Mouse (Mus musculus) forebrain, embryonic 11.5 days (tissue): Measurements from ENCODE around the gene Lactbl1. TPM values are rescaled to one million over a fixed set of nuclear protein-coding genes. Genes with fewer than 3 reads are reported as not detected.

Experiments
- ATAC-seq: fragments of 200-750 bp; cut with Nextera tagmentation; replicated peaks from 2 replicates; pipeline ENCODE4 v1.8.0; 2017; ENCODE audit warnings: moderate TSS enrichment; ENCODE audit not compliant: low FRiP score
- DNase-seq: peaks from one replicate; pipeline ENCODE4 v3.0.0-alpha.2; 2017; ENCODE audit warnings: low spot score
- H3K27ac ChIP-seq: fragments of 300-500 bp; sonication (generic); 2 replicates; pipeline ENCODE4 v1.5.1; 2014; ENCODE audit warnings: low read depth, low read length
- H3K27me3 ChIP-seq: fragments of 300-500 bp; sonication (generic); 2 replicates; pipeline ENCODE4 v1.6.1; 2014; ENCODE audit warnings: mild to moderate bottlenecking, low read length, mixed read lengths; ENCODE audit not compliant: control insufficient read depth, insufficient read depth
- H3K36me3 ChIP-seq: fragments of 300-500 bp; sonication (generic); 2 replicates; pipeline ENCODE4 v1.6.1; 2014; ENCODE audit warnings: mild to moderate bottlenecking, low read length, moderate library complexity, mixed read lengths; ENCODE audit not compliant: control insufficient read depth, insufficient read depth
- H3K4me1 ChIP-seq: fragments of 300-500 bp; sonication (generic); replicated peaks from 2 replicates; pipeline ENCODE4 v1.6.1; 2014; ENCODE audit warnings: low read length, mixed read lengths; ENCODE audit not compliant: control insufficient read depth, insufficient read depth
- H3K4me2 ChIP-seq: fragments of 300-500 bp; sonication (generic); 2 replicates; pipeline ENCODE4 v1.6.1; 2014; ENCODE audit warnings: low read depth, mild to moderate bottlenecking, low read length, moderate library complexity, mixed read lengths; ENCODE audit not compliant: severe bottlenecking
- H3K4me3 ChIP-seq: fragments of 300-500 bp; sonication (generic); 2 replicates; pipeline ENCODE4 v1.5.1; 2014; ENCODE audit warnings: low read depth, low read length
- H3K9ac ChIP-seq: fragments of 300-500 bp; sonication (generic); 2 replicates; pipeline ENCODE4 v1.6.1; 2014; ENCODE audit warnings: low read length
- H3K9me3 ChIP-seq: fragments of 300-500 bp; sonication (generic); 2 replicates; pipeline ENCODE4 v1.6.1; 2016; ENCODE audit warnings: low read length, mixed read lengths; ENCODE audit not compliant: control insufficient read depth
- WGBS: fragments of 180-500 bp; shearing (Covaris S2); extraction: QIAGEN DNeasy Blood & Tissue Kit; methylation state at CpG from one replicate; pipeline ENCODE4 v1.1.7; 2014; 5-methylcytosine and 5-hydroxymethylcytosine counted together
- polyA plus RNA-seq: library from polyadenylated mRNA; unstranded; fragments of >200 nt; fragmentation: Nextera tagmentation; extraction: Ambion mirVana; gene quantifications from 2 replicates; pipeline ENCODE4 v1.2.1, GENCODE M21; 2014

The Lactbl1 gene
- polyA plus RNA-seq, 1 experiment from 2014 or later: not detected

DNA sequence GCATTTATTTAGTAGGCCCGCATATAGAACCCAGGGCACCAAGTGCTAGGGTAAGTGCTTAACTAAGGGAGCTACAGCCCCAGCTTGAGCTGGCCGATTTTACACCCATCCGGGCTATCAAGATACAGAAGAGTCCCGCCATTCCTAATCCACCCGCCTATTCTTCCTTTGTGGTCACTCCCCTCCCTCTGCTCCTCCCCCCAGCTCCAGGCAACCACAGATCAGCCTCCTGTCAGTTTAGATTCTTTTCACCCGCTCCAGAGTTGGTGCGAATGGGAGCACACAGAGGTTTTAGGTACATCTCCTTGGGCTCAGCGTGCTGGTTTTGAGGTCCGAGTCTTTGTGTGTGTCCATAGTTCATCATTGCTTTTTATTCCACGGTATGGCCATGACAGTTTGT lies 16.5 kb downstream of the Lactbl1 start:
- 4% methylated on average over 10 of the region's 10 CpGs for WGBS
- Histone ChIP-seq H3K9me3 (no peaks in the 10 kb centered on the region), H3K4me1 (peaks cover 16% of the 10 kb centered on the region), H3K4me3 (no peak overlapping the region), H3K4me2 (peak overlapping the region; percentile 37; the same call in 1 of the 2 replicates), H3K36me3 (no peaks in the 10 kb centered on the region), H3K27ac (no peak overlapping the region), H3K9ac (peak overlapping the region; percentile 39), H3K27me3 (peaks cover 22% of the 10 kb centered on the region)
- ATAC-seq: peak; percentile 56; the same call in 1 of the 2 replicates
- peak; percentile 75 for DNase-seq

DNA sequence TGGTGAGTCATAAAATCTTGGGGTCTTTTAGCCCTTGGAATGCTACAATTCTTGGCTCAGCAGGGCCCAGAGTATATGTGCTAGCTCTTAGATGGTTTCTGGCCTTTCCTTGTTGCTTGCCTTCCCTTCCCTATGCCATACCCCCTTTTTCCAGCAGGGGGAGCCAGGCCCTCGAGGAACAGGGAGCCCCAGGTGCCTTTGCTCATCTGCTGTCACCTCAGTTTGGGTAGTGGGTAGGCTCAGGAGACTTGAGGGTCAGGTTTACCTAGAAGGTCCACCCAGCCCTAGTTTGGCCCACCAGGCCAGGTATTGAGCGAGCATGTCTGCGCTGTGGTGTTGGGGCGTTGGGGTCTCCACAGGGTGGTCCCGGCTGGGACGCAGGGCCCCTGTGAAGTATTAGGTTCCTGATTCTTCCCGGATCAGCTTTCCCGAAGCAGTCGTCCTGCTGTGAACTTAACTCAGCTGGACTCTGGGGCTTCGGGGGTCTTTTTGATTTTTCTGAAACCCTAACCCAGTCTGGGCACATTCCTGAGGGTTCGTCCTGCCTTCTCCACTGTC lies 26.6 kb downstream of the Lactbl1 start:
- H3K4me3 ChIP-seq: no peak overlapping the region
- H3K9me3 ChIP-seq: peaks cover 2% of the 10 kb centered on the region; the same call in 1 of the 2 replicates
- H3K27ac ChIP-seq: no peak overlapping the region
- H3K9ac ChIP-seq: no peak overlapping the region
- H3K27me3 ChIP-seq: no peaks in the 10 kb centered on the region
- ATAC-seq: peak; percentile 44
- H3K4me1 ChIP-seq: peaks cover 16% of the 10 kb centered on the region; the same call in 1 of the 2 replicates
- 15% methylated on average over 11 of the region's 11 CpGs for WGBS
- H3K4me2 ChIP-seq: peak overlapping the region; percentile 15; the same call in 1 of the 2 replicates
- H3K36me3 ChIP-seq: no peaks in the 10 kb centered on the region; the same call in 1 of the 2 replicates
- peak; percentile 92 for DNase-seq

GRCm38 (mm10) chr4:136649480-136650196 lies 27.2 kb downstream of the Lactbl1 start:
- no peak for DNase-seq
- ATAC-seq: no peak
- Histone ChIP-seq H3K27ac (no peak overlapping the region), H3K4me2 (no peak overlapping the region), H3K9me3 (peaks cover 2% of the 10 kb centered on the region; the same call in 1 of the 2 replicates), H3K27me3 (no peaks in the 10 kb centered on the region), H3K9ac (no peak overlapping the region), H3K36me3 (no peaks in the 10 kb centered on the region; the same call in 1 of the 2 replicates), H3K4me3 (no peak overlapping the region), H3K4me1 (peaks cover 16% of the 10 kb centered on the region; the same call in 1 of the 2 replicates)
- WGBS: 44% methylated on average over 13 of the region's 13 CpGs

DNA sequence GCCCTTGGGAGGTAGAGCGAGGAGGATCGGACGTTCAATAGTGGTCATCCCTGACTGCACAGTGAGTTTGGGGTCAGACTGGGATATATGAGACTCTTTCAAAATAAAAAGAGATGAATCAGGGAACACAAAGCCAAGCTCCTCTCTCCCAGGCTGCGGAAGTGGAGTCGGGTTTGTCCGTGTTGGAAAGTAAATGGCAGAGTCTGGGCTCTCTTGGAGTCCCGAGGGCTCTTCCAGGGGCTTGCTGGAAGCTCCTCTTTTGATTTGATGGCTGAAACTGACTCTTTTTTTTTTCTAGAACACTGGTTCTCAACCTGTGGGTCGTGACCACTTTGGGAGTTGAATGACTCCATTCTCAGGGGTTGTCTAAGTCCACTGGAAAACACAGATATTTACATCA lies 27.8 kb downstream of the Lactbl1 start:
- Histone ChIP-seq H3K4me2 (no peak overlapping the region), H3K27me3 (no peaks in the 10 kb centered on the region), H3K36me3 (peaks cover under 1% of the 10 kb centered on the region; the same call in 1 of the 2 replicates), H3K9me3 (peaks cover 2% of the 10 kb centered on the region; the same call in 1 of the 2 replicates), H3K27ac (no peak overlapping the region), H3K4me3 (no peak overlapping the region), H3K4me1 (peaks cover 16% of the 10 kb centered on the region; the same call in 1 of the 2 replicates), H3K9ac (no peak overlapping the region)
- no peak for DNase-seq
- no peak for ATAC-seq
- 81% methylated on average over 8 of the region's 8 CpGs for WGBS

GRCm38 (mm10) chr4:136651357-136651811 lies 29.0 kb downstream of the Lactbl1 start:
- no peak overlapping the region for H3K9ac ChIP-seq
- DNase-seq (peak; percentile 75), ATAC-seq (0 out of 2 replicates have a peak, but pooled peaks have one; percentile 7)
- 66% methylated on average over 3 of the region's 3 CpGs for WGBS
- H3K27me3 ChIP-seq: no peaks in the 10 kb centered on the region
- H3K4me3 ChIP-seq: no peak overlapping the region
- H3K36me3 ChIP-seq: peaks cover 4% of the 10 kb centered on the region; the same call in 1 of the 2 replicates
- peaks cover 2% of the 10 kb centered on the region; the same call in 1 of the 2 replicates for H3K9me3 ChIP-seq
- H3K27ac ChIP-seq: no peak overlapping the region
- H3K4me1 ChIP-seq: peaks cover 16% of the 10 kb centered on the region; the same call in 1 of the 2 replicates
- H3K4me2 ChIP-seq: no peak overlapping the region

DNA sequence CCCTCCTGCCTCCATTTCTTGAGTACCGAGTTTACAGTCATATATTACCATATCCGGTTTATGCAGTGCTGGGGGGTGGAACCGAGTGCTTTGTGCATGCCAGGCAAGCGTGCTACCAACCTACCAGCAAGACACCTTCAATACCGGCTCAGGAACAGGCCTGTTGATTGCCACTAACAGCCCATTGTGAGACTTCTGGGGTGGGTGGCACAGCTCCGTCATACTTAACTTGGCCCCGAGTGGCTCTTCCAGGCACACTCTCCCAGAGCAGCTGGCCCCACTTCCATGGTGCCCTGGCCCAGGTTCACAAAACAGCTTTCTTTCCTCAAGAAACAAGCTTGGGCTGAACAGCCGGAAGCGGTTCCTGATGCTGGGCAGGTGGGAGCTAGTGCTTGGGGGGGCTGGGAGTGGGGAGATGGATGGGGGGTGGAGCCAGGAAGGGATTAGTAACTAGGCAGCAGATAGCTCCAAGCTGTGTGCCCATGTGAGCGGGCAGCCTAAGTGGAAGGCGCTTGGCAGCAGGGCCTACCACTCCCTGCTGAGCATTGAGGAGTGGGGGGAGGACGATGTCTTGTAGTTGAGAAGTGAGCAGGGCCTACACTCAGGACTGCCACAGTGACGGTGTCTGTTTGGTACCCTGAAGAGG lies 29.6 kb downstream of the Lactbl1 start:
- no peak overlapping the region for H3K27ac ChIP-seq
- H3K27me3 ChIP-seq: no peaks in the 10 kb centered on the region
- WGBS: 66% methylated on average over 13 of the region's 13 CpGs
- H3K36me3 ChIP-seq: peaks cover 4% of the 10 kb centered on the region; the same call in 1 of the 2 replicates
- no peak overlapping the region for H3K4me3 ChIP-seq
- peak; percentile 28 for ATAC-seq
- H3K9me3 ChIP-seq: peaks cover 1% of the 10 kb centered on the region; the same call in 1 of the 2 replicates
- H3K9ac ChIP-seq: no peak overlapping the region
- peaks cover 16% of the 10 kb centered on the region; the same call in 1 of the 2 replicates for H3K4me1 ChIP-seq
- no peak overlapping the region for H3K4me2 ChIP-seq
- no peak for DNase-seq

DNA sequence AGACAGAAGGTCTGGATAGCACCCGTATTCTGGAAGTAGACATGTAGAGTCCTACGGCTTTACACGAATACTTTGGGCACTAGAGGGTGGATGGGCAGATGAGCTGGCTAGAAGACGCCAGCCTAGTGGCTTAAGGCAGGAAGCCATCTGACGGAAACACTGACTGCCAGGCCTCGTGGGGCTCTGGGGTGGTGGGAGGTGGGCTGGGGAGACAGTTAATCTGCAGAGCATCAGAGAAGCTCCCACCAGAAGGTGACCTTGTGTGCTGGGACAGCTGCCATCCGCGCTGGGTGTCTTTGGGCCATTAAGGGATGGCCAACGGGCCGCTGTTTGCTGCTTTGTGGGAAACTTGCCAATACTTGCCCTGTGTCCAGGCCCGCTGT lies 30.1 kb downstream of the Lactbl1 start:
- Histone ChIP-seq H3K27me3 (no peaks in the 10 kb centered on the region), H3K36me3 (peaks cover 4% of the 10 kb centered on the region; the same call in 1 of the 2 replicates), H3K4me1 (peaks cover 16% of the 10 kb centered on the region; the same call in 1 of the 2 replicates), H3K27ac (no peak overlapping the region), H3K4me2 (no peak overlapping the region), H3K9ac (no peak overlapping the region), H3K4me3 (no peak overlapping the region), H3K9me3 (no peaks in the 10 kb centered on the region)
- DNase-seq: no peak
- no peak for ATAC-seq
- WGBS: 82% methylated on average over 11 of the region's 11 CpGs

GRCm38 (mm10) chr4:136653019-136653418 lies 30.6 kb downstream of the Lactbl1 start:
- ATAC-seq: no peak
- H3K27me3 ChIP-seq: no peaks in the 10 kb centered on the region
- H3K27ac ChIP-seq: no peak overlapping the region
- H3K9me3 ChIP-seq: no peaks in the 10 kb centered on the region
- no peak overlapping the region for H3K9ac ChIP-seq
- H3K4me1 ChIP-seq: peaks cover 16% of the 10 kb centered on the region; the same call in 1 of the 2 replicates
- H3K36me3 ChIP-seq: peaks cover 4% of the 10 kb centered on the region; the same call in 1 of the 2 replicates
- H3K4me2 ChIP-seq: no peak overlapping the region
- DNase-seq: no peak
- H3K4me3 ChIP-seq: no peak overlapping the region
- WGBS: 77% methylated on average over 6 of the region's 6 CpGs
